Mouse (Mus musculus): ENCODE measurements around the gene Zdhhc14.

The Zdhhc14 gene

DNA sequence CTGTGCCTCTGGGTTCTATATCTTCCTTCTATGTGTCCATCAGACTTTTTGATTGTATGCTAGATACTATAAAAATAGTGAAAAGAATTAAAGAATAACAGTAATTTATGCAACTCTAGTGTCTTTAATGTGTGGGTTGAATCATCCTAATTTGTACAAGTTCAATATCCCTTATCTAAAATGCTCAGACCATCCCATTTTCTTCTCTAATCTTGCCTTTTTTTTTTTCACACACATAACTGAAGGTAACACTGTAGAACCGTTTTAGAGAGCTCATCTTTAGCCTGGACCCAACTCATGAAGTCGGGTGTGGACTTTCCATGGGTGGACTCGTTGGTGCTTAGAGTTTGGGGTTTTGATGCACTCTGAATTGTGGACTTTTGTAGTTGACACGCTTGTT is 12.6 kb downstream of the Zdhhc14 start:
- no peak for DNase-seq (ENCODE audit: low spot score)

DNA sequence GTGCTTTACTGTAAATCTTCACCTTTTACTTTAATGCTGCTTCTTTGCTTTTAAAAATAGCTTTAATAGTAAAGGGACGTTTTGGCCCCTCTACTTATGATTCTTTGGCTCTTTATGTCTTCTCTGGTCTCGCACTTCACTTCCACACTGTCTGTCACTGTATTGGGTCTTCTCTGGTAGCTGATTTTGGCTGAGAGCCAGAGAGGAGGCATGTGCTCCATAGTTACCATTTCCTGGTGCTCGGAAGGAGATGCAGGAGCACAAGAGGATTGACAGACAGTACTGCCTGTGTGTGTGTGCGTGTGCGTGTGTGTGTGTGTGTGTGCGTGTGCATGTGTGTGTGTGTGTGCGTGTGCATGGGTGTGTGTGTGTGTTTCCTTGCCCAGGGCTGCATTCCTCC is 14.2 kb downstream of the Zdhhc14 start:
- DNase-seq (ENCODE audit: low spot score): no peak

- DNase-seq (ENCODE audit: low spot score): no peak
Observed at GRCm38 (mm10) chr17:5506988-5507387, 14.6 kb downstream of the Zdhhc14 start.

- DNase-seq (ENCODE audit: low spot score): no peak
Observed at GRCm38 (mm10) chr17:5508030-5508429, 15.7 kb downstream of the Zdhhc14 start.

DNA sequence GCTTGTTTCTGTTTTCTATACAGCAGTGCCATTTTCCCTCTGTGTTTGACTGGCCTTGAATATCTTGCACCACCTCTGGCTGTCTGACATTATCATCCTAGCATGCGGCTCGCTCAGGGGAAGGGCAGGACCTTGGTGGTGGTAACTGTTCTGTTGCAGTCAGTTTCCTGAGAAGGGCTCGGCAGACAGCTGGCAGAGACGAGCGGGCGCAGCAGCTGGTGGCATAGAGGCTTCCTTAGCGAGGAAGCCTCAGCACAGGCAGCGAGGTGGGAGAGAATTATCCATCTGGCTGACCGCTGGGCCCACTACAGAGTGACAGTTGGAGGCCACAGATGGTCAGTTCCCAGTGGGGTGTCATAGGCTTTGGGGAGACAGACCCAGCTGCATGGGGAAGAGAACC is 18.2 kb downstream of the Zdhhc14 start:
- no peak for DNase-seq (ENCODE audit: low spot score)

- no peak for DNase-seq (ENCODE audit: low spot score)
Observed at GRCm38 (mm10) chr17:5511724-5512123, 19.4 kb downstream of the Zdhhc14 start.

- no peak for DNase-seq (ENCODE audit: low spot score)
Observed at GRCm38 (mm10) chr17:5519466-5519865, 27.1 kb downstream of the Zdhhc14 start.

- no peak for DNase-seq (ENCODE audit: low spot score)
Observed at GRCm38 (mm10) chr17:5519910-5520592, 27.7 kb downstream of the Zdhhc14 start.

- DNase-seq (ENCODE audit: low spot score): no peak
Observed at GRCm38 (mm10) chr17:5521532-5521931, 29.2 kb downstream of the Zdhhc14 start.

DNA sequence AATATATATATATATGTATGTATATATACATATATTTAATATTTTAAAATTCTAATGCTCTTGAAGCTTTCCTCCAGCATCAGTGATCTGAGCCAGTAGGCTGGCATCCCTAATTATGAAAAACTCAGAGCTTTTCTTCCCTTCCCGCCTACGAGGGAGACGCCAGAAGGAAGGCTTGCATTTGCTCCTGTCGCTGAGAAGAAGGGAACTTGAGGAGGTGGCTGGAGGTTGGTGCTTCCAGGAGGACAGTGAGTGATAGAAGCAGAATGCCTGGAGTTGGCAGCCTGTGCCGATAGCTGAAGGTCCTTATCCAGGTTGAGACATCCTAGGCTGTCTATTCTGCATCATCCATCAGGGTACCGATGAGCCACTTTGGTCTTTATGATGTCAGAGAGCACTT is 37.2 kb downstream of the Zdhhc14 start:
- no peak for DNase-seq (ENCODE audit: low spot score)

DNA sequence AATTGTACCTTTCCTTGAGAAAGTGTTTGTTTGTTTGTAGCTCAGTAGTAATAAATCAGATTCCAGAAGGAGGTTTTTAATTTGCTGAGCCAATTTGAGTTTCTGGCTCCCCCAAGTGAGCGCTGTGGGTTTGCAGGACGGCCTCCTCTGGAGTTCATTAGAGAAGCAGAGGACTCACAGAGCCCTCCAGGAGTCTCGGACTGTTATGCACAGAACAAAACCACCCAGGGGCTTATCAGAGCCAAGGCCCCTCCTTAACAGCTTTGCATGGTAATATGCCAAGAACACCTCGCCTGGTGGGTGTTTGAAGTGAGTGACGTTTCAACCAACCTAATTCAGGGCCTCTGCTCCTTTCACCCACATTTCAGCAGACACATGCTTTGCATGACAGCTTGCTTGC is 40.5 kb downstream of the Zdhhc14 start:
- DNase-seq (ENCODE audit: low spot score): no peak

DNA sequence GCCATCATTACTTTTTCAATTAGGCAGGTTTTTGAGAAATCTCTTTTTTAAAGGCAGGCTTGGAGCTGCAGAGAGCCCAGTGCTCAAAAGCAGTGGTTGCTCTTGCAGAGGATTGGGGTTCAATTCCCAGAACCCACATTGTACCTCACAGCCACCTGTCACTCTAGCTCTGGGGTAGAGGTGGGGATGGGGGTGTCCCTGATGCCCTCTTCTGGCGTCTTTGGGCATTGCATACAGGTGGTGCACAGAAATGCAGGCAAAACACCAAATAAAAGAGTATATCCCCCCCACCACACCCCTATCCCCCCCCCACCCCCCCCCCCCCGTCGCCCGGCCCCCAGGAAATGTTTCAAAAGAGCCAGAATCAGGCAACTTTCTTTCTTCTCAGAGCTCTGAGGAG is 43.0 kb downstream of the Zdhhc14 start:
- DNase-seq (ENCODE audit: low spot score): no peak

GRCm38 (mm10) chr17:5536259-5537094 is 44.1 kb downstream of the Zdhhc14 start:
- DNase-seq (ENCODE audit: low spot score): no peak

DNA sequence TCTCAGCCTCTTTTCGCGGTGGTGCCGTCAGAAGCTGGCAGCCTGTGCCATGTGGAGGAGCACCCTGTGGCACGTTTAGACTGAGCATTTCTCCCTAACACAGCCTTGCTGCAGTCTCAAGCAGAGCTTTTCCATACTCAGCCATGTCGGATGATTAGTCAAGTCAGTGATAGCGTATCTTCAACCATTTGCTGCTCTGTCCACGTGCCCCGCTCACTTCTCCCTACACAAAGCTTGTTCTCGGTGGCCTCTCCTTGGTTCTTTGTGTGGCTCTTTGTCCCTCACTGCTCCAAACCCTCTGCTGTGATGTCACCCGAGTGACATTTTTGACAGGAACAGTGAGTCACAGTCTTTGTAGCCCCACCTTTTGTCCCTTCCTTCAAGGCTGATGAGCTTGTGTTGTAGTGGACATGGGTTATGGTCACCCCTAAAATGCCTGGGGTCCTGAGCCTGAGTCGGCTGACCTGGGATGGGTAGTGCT is 44.8 kb downstream of the Zdhhc14 start:
- DNase-seq (ENCODE audit: low spot score): no peak

DNA sequence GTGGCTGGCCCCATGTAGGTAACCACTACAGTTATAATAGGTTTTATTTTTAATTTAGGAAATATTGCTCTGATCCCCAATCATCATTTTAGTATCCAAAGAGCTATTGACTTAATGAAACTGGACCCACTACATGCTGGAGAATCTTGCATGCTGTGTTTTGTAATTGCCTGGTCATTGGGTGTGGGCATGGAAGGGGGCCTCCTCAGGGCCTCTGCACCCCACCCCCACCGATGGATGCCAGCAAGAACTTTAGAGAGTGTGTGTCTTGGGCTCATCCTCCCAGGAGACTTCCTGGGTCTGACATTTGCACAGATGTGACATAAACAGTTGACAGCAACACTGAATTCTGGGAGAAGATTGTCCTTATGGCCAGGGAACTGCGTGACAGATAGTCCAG is 49.8 kb downstream of the Zdhhc14 start:
- DNase-seq (ENCODE audit: low spot score): no peak

DNA sequence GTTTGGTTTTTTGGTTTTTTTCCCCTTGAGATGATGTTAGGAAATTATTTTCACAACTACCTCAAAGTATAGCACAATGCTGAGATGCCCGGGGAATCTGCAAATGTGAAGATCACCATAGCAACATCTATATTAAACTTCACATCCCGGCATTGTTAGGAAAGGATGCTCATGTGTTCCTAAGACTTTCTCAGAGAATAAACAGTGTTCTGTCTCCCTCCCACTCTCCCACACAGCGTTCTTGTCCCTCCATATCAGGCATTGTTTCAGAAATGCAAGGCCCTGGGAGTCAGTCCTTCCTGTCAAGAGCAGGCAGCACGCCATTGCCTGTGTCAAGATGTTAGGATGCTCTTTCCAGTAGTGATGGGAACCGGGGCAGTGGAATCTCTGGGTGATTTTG is 51.7 kb downstream of the Zdhhc14 start:
- DNase-seq (ENCODE audit: low spot score): no peak

DNA sequence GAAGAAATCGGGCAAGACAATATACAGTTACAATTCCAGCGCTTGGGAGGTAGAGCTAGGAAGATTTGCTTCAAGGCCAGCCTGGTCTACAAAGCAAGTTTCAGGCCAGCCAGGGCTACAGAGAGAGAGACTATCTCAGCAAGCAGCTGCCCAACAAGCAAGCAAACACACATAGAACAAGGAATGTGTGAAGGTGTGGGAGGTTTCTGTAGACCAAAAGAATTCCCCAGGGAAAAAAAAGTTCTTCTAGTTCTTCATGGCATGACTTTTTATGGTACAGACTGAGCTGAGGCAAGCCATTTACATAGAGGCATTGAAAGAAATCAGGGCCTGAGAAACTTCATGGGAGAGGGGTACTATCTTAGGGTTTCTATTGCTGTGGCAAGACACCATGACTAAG is 52.7 kb downstream of the Zdhhc14 start:
- no peak for DNase-seq (ENCODE audit: low spot score)

GRCm38 (mm10) chr17:5548546-5548945 is 56.2 kb downstream of the Zdhhc14 start:
- no peak for DNase-seq (ENCODE audit: low spot score)

DNA sequence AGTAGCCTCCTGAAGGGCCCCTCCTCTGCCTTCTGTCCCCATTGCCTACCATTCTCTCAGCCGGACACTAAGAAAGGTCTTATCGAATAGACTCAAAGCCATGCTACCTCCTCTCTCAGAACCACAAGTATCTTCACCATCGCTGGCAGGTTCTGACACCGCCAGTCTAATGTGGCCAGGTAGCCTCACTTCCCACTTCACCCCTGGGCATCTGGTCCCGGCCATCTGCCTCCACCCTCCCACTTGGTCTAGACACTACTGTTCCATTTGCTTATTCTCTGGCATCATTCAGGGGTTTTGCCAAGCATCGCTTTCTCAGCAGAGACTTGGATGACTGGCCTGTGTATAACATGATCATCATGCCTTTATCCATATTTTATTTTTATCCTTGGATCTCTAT is 57.1 kb downstream of the Zdhhc14 start:
- no peak for DNase-seq (ENCODE audit: low spot score)

DNA sequence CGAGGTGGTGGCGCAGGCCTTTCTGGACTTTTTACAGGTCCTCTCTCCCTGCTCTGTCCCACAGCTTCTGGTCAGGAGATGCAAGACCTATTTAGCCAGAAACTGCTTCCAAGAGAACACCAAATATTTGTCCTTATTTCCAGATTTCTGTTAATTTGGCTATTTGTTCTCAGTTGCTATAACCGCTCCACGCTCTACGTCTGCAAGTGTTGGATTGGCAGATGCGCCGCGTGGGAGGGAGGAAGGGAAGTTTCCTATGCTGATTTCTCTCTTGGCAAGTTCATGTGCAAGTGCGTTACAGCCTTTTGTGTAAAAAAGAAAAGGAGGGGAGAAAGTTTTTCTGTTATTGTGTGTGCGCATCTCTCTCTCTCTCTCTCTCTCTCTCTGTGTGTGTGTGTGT is 58.1 kb downstream of the Zdhhc14 start:
- DNase-seq (ENCODE audit: low spot score): no peak

DNA sequence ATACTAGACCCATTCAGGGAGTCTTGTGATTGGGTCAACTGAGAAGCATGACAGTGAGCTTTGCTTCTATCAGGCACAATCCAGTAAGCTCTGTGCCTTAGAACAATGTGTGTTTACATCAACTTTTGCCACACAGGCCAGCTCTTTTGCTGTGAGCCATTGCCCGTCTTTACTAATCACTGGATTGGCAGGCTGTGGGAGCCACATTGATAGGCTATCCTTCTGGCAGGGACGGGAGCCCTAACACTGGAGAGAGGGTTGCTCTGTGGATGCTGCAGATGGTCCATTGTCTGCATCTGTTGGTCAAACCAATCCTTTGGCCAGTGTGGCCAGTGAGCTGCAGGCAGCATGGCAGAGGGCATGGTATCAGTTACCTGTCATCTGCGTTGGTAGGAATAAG is 58.8 kb downstream of the Zdhhc14 start:
- no peak for DNase-seq (ENCODE audit: low spot score)

- no peak for DNase-seq (ENCODE audit: low spot score)
Observed at GRCm38 (mm10) chr17:5552036-5552760, 59.8 kb downstream of the Zdhhc14 start.

- DNase-seq (ENCODE audit: low spot score): no peak
Observed at GRCm38 (mm10) chr17:5553556-5553955, 61.2 kb downstream of the Zdhhc14 start.
